Mouse (Mus musculus): ENCODE data around the gene Uba3. TPM values are rescaled to one million over a fixed set of nuclear protein-coding genes. Genes with fewer than 3 reads are reported as not detected.

Gene Uba3
- polyA plus RNA-seq, 1 experiment from 2014 or later: 84.3 TPM

GRCm38 (mm10) chr6:97223566-97223965 lies 18.1 kb upstream of the Uba3 start:
- H3K4me3 ChIP-seq: no peak overlapping the region
- peaks cover 35% of the 10 kb centered on the region for H3K4me1 ChIP-seq
- no peaks in the 10 kb centered on the region for H3K9me3 ChIP-seq
- no peak for DNase-seq (ENCODE audit: extremely low spot score, low spot score)
- WGBS: 76% methylated on average over 4 of the region's 4 CpGs
- no peaks in the 10 kb centered on the region; the same call in 1 of the 2 replicates for H3K36me3 ChIP-seq (replicated peaks)
- H3K27me3 ChIP-seq (ENCODE audit: poor library complexity, severe bottlenecking): no peaks in the 10 kb centered on the region
- no peak overlapping the region for H3K27ac ChIP-seq

- no peak overlapping the region for H3K4me3 ChIP-seq
- no peaks in the 10 kb centered on the region for H3K27me3 ChIP-seq (ENCODE audit: poor library complexity, severe bottlenecking)
- H3K4me1 ChIP-seq: peaks cover 35% of the 10 kb centered on the region
- no peak for DNase-seq (ENCODE audit: extremely low spot score, low spot score)
- no peak overlapping the region for H3K27ac ChIP-seq
- H3K9me3 ChIP-seq: no peaks in the 10 kb centered on the region
- no peaks in the 10 kb centered on the region; the same call in 1 of the 2 replicates for H3K36me3 ChIP-seq (replicated peaks)
- 78% methylated on average over 5 of the region's 5 CpGs for WGBS
These were observed 17.6 kb upstream of the Uba3 start for GRCm38 (mm10) chr6:97222931-97223467.

GRCm38 (mm10) chr6:97222321-97222720 lies 16.9 kb upstream of the Uba3 start:
- no peak for DNase-seq (ENCODE audit: extremely low spot score, low spot score)
- no peak overlapping the region for H3K4me3 ChIP-seq
- 54% methylated on average over 6 of the region's 6 CpGs for WGBS

GRCm38 (mm10) chr6:97221205-97222025 lies 16.0 kb upstream of the Uba3 start:
- H3K4me3 ChIP-seq: no peak overlapping the region

More at GRCm38 (mm10) chr6:97222321-97222720, 16.9 kb upstream of the Uba3 start:
- H3K9me3 ChIP-seq: no peaks in the 10 kb centered on the region
- no peaks in the 10 kb centered on the region for H3K27me3 ChIP-seq (ENCODE audit: poor library complexity, severe bottlenecking)
- H3K4me1 ChIP-seq: peaks cover 35% of the 10 kb centered on the region
- H3K36me3 ChIP-seq (replicated peaks): no peaks in the 10 kb centered on the region; the same call in 1 of the 2 replicates
- H3K27ac ChIP-seq: no peak overlapping the region; the same call in 1 of the 2 replicates

GRCm38 (mm10) chr6:97220672-97221071 lies 15.2 kb upstream of the Uba3 start:
- H3K4me1 ChIP-seq: peaks cover 27% of the 10 kb centered on the region
- H3K4me3 ChIP-seq: no peak overlapping the region
- H3K36me3 ChIP-seq (replicated peaks): peaks cover 2% of the 10 kb centered on the region; the same call in 1 of the 2 replicates
- H3K27ac ChIP-seq: no peak overlapping the region
- H3K27me3 ChIP-seq (ENCODE audit: poor library complexity, severe bottlenecking): no peaks in the 10 kb centered on the region
- 70% methylated on average over 4 of the region's 5 CpGs for WGBS
- H3K9me3 ChIP-seq: no peaks in the 10 kb centered on the region
- no peak for DNase-seq (ENCODE audit: extremely low spot score, low spot score)

More at GRCm38 (mm10) chr6:97221205-97222025, 16.0 kb upstream of the Uba3 start:
- Histone ChIP-seq H3K27me3 (ENCODE audit: poor library complexity, severe bottlenecking) (no peaks in the 10 kb centered on the region), H3K4me1 (peaks cover 34% of the 10 kb centered on the region), H3K36me3 (replicated peaks) (no peaks in the 10 kb centered on the region), H3K27ac (0 out of 2 replicates have a peak overlapping the region, but pooled peaks have one; percentile 17), H3K9me3 (no peaks in the 10 kb centered on the region)
- no peak for DNase-seq (ENCODE audit: extremely low spot score, low spot score)
- WGBS: 77% methylated on average over 15 of the region's 15 CpGs

GRCm38 (mm10) chr6:97216154-97216821 lies 10.8 kb upstream of the Uba3 start:
- peaks cover 15% of the 10 kb centered on the region for H3K36me3 ChIP-seq (replicated peaks)
- no peak overlapping the region for H3K27ac ChIP-seq
- H3K4me3 ChIP-seq: no peak overlapping the region
- peaks cover 6% of the 10 kb centered on the region for H3K27me3 ChIP-seq (ENCODE audit: poor library complexity, severe bottlenecking)
- no peaks in the 10 kb centered on the region; the same call in 1 of the 2 replicates for H3K9me3 ChIP-seq
- no peak for DNase-seq (ENCODE audit: extremely low spot score, low spot score)
- peaks cover 21% of the 10 kb centered on the region for H3K4me1 ChIP-seq
- WGBS: 93% methylated on average over 4 of the region's 4 CpGs

GRCm38 (mm10) chr6:97211981-97212380 lies 6.5 kb upstream of the Uba3 start:
- 81% methylated on average over 12 of the region's 12 CpGs for WGBS
- H3K9me3 ChIP-seq: no peaks in the 10 kb centered on the region; the same call in 1 of the 2 replicates
- no peak for DNase-seq (ENCODE audit: extremely low spot score, low spot score)
- peak overlapping the region; percentile 61 for H3K4me3 ChIP-seq
- H3K27ac ChIP-seq: no peak overlapping the region
- H3K4me1 ChIP-seq: peaks cover 35% of the 10 kb centered on the region
- peaks cover 6% of the 10 kb centered on the region for H3K27me3 ChIP-seq (ENCODE audit: poor library complexity, severe bottlenecking)
- H3K36me3 ChIP-seq (replicated peaks): peaks cover 15% of the 10 kb centered on the region

GRCm38 (mm10) chr6:97210962-97211601 lies 5.6 kb upstream of the Uba3 start:
- no peaks in the 10 kb centered on the region; the same call in 1 of the 2 replicates for H3K9me3 ChIP-seq
- peaks cover 15% of the 10 kb centered on the region for H3K36me3 ChIP-seq (replicated peaks)
- peaks cover 6% of the 10 kb centered on the region for H3K27me3 ChIP-seq (ENCODE audit: poor library complexity, severe bottlenecking)
- DNase-seq (ENCODE audit: extremely low spot score, low spot score): no peak
- H3K4me3 ChIP-seq: peak overlapping the region; percentile 61
- peak overlapping the region; percentile 80 for H3K27ac ChIP-seq
- H3K4me1 ChIP-seq: peaks cover 35% of the 10 kb centered on the region
- WGBS: 5% methylated on average over 22 of the region's 22 CpGs

GRCm38 (mm10) chr6:97210191-97210961 lies 4.9 kb upstream of the Uba3 start, which contains the start of gene Arl6ip5:
Gene Arl6ip5, plus strand, starts transcription at chr6:97210689.
- Histone ChIP-seq H3K9me3 (no peaks in the 10 kb centered on the region; the same call in 1 of the 2 replicates), H3K4me3 (peak within 1 kb of the TSS; percentile 61), H3K4me1 (peaks cover 41% of the 10 kb centered on the region), H3K36me3 (replicated peaks) (peaks cover 10% of the 10 kb centered on the region), H3K27ac (peak within 1 kb of the TSS; percentile 80), H3K27me3 (ENCODE audit: poor library complexity, severe bottlenecking) (peaks cover 6% of the 10 kb centered on the region)
- 11% methylated on average over 32 of the region's 32 CpGs for WGBS
- DNase-seq (ENCODE audit: extremely low spot score, low spot score): peak; percentile 91

- WGBS: 82% methylated on average over 4 of the region's 4 CpGs
- no peaks in the 10 kb centered on the region for H3K9me3 ChIP-seq
- no peak for DNase-seq (ENCODE audit: extremely low spot score, low spot score)
- peaks cover 4% of the 10 kb centered on the region for H3K36me3 ChIP-seq (replicated peaks)
- no peak overlapping the region for H3K27ac ChIP-seq
- H3K4me3 ChIP-seq: no peak overlapping the region
- peaks cover 6% of the 10 kb centered on the region for H3K27me3 ChIP-seq (ENCODE audit: poor library complexity, severe bottlenecking)
- peaks cover 41% of the 10 kb centered on the region for H3K4me1 ChIP-seq
These were observed 4.3 kb upstream of the Uba3 start for GRCm38 (mm10) chr6:97209751-97210150.

- WGBS: 52% methylated on average over 3 of the region's 3 CpGs
- H3K4me1 ChIP-seq: peaks cover 46% of the 10 kb centered on the region
These were observed 3.8 kb upstream of the Uba3 start for GRCm38 (mm10) chr6:97209201-97209600.

GRCm38 (mm10) chr6:97208406-97208805 lies 3.0 kb upstream of the Uba3 start:
- H3K27ac ChIP-seq: no peak overlapping the region
- no peaks in the 10 kb centered on the region for H3K36me3 ChIP-seq (replicated peaks)
- no peak overlapping the region for H3K4me3 ChIP-seq
- no peak for DNase-seq (ENCODE audit: extremely low spot score, low spot score)
- H3K27me3 ChIP-seq (ENCODE audit: poor library complexity, severe bottlenecking): peaks cover 6% of the 10 kb centered on the region
- H3K9me3 ChIP-seq: no peaks in the 10 kb centered on the region
- peaks cover 50% of the 10 kb centered on the region for H3K4me1 ChIP-seq
- 22% methylated on average over 3 of the region's 3 CpGs for WGBS

More at GRCm38 (mm10) chr6:97209201-97209600, 3.8 kb upstream of the Uba3 start:
- Histone ChIP-seq H3K27me3 (ENCODE audit: poor library complexity, severe bottlenecking) (peaks cover 6% of the 10 kb centered on the region), H3K4me3 (no peak overlapping the region), H3K27ac (no peak overlapping the region), H3K9me3 (no peaks in the 10 kb centered on the region), H3K36me3 (replicated peaks) (no peaks in the 10 kb centered on the region)
- no peak for DNase-seq (ENCODE audit: extremely low spot score, low spot score)

Measured in forebrain, embryonic 10.5 days (tissue).